Mouse (Mus musculus): ENCODE data around the gene Bfar.
"Not testable (repeated sequence)": the region's sequence is repeated elsewhere in the genome, so short reads cannot be mapped to it uniquely, and the experiment has no call there.

Gene Bfar

GRCm38 (mm10) chr16:13671685-13672385 lies at the start of gene Bfar, which contains the start of gene 3110001I22Rik:
Gene Bfar, plus strand, starts transcription at chr16:13671858.
Gene 3110001I22Rik, plus strand, starts transcription at chr16:13671929.
- peak; percentile 83 to 91 for DNase-seq (ENCODE audit: low spot score in 2 of 2)

- no peak for DNase-seq (ENCODE audit: low spot score in 2 of 2)
Measured at GRCm38 (mm10) chr16:13628345-13628744, 43.3 kb upstream of the Bfar start.

DNA sequence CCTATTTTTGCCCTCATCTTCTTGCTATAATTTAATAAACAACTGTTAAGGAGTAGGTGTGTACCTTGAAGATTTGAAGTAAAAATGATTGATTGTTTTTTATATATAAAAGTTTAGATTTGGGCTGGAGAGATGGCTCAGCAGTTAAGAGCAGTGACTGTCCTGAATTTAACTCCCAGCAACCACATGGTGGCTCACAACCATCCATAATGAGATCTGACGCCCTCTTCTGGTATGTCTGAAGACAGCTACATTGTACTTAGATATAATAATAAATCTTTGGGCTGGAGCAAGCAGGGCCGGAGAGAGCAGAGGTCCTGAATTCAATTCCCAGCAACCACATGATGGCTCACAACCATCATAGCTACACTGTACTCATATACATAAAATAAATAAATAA lies 33.5 kb upstream of the Bfar start:
- DNase-seq (ENCODE audit: low spot score in 2 of 2), result not testable (repeated sequence)

- no peak for DNase-seq (ENCODE audit: low spot score in 2 of 2)
Measured at GRCm38 (mm10) chr16:13639508-13639907, 32.1 kb upstream of the Bfar start.

- no peak for DNase-seq (ENCODE audit: low spot score in 2 of 2)
Measured at GRCm38 (mm10) chr16:13640064-13640463, 31.6 kb upstream of the Bfar start.

DNA sequence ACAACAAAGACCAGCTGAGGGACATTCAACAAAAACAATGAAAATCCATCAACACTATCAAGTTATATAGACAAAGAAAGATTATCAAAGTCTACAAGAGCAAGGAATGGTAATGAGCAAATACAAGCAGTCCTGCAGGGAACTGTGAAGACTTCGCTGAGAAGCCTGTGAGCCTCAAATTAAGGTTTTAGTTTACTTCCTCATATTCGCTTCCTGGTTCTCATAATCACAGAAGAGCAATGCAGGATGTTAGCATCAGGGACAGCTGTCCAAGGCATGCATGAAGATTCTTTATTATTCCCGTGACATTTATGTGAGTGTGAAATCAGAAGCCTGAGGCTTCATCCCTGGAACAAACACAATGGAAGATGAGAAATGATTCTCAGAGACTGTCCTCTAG lies 27.2 kb upstream of the Bfar start:
- no peak for DNase-seq (ENCODE audit: low spot score in 2 of 2)

DNA sequence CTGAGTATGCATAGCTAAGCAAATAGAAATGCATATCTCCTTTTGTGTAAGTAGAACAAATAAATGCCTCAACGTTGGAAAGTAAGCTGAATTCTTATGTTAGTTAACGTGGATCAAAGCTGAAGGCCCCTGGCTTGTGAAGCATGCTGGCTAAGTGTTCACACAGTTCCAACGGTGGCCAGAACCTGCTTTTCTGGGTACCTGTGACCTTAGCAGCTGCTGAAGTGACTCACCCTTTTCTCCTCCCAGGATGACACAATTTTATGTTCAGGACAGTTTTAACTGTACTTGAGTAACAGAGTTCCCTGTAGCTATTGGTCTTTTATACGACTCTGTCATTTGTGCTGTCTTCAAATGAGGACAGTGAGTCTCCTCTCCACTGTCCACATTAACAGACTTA lies 25.7 kb upstream of the Bfar start:
- peak; percentile 21 to 35 for DNase-seq (ENCODE audit: low spot score in 2 of 2)

- no peak for DNase-seq (ENCODE audit: low spot score in 2 of 2)
Measured at GRCm38 (mm10) chr16:13658886-13659285, 12.8 kb upstream of the Bfar start.

GRCm38 (mm10) chr16:13660736-13661135 lies 10.9 kb upstream of the Bfar start:
- DNase-seq (ENCODE audit: low spot score in 2 of 2), result no peak

- DNase-seq (ENCODE audit: low spot score in 2 of 2), result peak; percentile 91 to 94
Measured at GRCm38 (mm10) chr16:13667878-13668343, 3.7 kb upstream of the Bfar start, which contains the start of gene Parn. Gene Parn, minus strand, starts transcription at chr16:13668170.

DNA sequence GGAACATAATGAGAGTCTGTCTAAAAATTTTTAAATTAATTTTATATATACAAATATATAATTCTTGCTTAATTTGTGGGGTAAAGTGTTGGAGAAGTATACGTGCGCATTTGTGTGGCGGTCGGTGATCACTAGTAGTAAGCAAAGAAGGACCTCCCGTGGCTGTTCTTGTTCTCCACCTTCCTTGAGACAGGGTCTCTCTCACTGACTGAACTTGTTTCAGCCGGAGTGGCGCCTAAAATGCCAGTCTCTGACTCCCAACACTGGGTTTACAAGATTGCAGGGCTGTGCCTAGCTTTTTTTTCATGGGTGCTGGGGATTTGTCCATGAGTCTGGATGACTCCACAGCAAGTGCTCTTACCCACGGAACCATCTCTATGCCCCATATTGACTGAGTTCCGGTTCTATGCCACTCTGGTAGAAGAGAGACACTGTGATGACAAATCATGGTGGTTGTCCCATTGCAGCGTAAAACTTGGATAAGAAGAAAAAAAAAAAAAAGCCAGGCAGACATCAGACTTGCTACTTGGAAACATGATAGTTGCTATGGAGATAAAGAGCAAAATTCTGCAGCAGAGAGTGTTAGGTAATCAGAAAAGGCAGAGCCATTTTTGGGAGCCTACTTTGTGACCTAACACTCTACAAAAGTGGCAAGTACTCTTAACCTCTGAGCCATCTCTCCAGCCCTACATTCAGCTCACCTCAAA lies 3.1 kb upstream of the Bfar start:
- no peak for DNase-seq (ENCODE audit: low spot score in 2 of 2)

- DNase-seq (ENCODE audit: low spot score in 2 of 2), result no peak
Measured at GRCm38 (mm10) chr16:13669282-13669681, 2.4 kb upstream of the Bfar start.

DNA sequence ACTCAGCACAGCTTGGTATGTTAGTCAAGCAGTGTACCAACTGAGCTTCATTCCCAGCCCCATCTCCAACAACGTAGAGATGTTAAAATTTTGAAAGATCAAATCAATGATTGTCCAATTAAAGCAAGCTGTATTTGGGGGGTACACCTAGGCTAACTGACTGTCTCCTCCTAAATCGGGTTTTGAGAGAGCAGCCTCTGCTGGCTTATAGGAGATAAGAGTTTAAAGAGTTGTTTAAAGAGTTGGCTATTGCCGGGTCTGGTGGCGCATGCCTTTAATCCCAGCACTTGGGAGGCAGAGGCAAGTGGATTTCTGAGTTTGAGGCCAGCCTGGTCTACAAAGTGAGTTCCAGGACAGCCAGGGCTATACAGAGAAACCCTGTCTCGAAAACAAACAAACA lies 762 bp upstream of the Bfar start:
- DNase-seq (ENCODE audit: low spot score in 2 of 2), result not testable (repeated sequence)

GRCm38 (mm10) chr16:13672386-13672898 lies 784 bp downstream of the Bfar start:
- peak; percentile 37 to 69 for DNase-seq (ENCODE audit: low spot score in 2 of 2)

- no peak for DNase-seq (ENCODE audit: low spot score in 2 of 2)
Measured at GRCm38 (mm10) chr16:13673114-13673513, 1.5 kb downstream of the Bfar start.

DNA sequence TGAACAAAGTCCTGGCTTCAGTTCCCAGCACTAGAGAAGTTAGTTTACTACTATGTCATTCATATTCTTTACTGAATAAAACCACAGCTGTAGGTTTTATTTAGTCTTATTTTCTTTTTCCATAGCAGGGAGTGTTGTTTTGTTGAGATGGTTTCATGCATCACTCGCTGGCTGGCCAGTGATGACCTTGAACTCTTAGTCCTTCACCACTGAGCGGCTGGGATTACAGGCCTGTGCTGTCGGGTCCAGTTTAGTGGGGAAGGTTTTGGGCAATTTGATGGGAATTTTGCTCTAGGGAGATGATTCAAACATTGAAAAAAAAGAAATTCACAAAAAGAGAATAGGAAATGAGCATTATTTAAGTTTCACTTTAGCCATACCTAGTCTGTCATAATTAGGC lies 2.9 kb downstream of the Bfar start:
- DNase-seq (ENCODE audit: low spot score in 2 of 2), result no peak

- no peak for DNase-seq (ENCODE audit: low spot score in 2 of 2)
Measured at GRCm38 (mm10) chr16:13678601-13679319, 7.1 kb downstream of the Bfar start.

DNA sequence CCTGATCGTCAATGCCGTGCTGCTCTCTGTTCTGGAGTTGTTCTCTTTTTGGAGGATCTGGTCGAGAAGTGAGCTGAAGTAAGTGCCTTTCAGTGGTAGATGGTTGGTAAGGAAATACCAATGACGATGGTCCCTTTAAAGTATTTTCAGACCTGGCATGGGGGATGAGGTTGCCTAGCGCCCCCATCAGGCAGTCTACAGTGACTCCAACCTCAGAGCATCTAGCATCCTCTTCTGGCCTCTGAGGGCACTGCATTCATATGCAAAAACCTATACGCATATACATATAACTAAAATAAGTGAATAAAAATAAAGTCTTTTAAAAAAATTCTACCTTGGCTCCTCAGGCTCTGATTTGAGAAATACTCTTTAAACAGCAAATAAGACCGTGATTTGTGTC lies 27.3 kb downstream of the Bfar start:
- DNase-seq (ENCODE audit: low spot score in 2 of 2), result no peak

- DNase-seq (ENCODE audit: low spot score in 2 of 2), result no peak
Measured at GRCm38 (mm10) chr16:13702184-13702583, 30.5 kb downstream of the Bfar start.

GRCm38 (mm10) chr16:13704676-13705075 lies 33.0 kb downstream of the Bfar start:
- no peak for DNase-seq (ENCODE audit: low spot score in 2 of 2)

DNA sequence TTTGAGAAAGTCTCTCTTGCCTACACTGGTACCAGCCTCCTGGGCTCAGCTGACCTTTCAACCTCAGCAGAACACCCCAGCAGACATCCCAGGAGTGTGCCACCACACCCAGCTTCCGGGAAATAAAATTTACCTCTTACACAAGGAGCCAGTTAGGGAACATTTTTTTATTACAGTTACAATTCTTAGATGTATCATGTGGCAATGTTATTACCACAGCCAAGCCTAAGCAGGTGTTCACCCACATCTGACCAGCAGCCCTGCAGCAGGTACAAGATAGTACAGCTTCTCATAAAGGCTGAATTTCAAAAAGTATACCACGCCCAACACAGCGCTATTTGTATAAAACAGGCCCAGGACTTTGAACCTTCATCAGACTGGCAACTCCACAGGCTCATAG lies 43.3 kb downstream of the Bfar start:
- DNase-seq (ENCODE audit: low spot score in 2 of 2), result no peak
